Mouse (Mus musculus) cerebellum, postnatal 14 days (tissue): ENCODE measurements around the gene Lpar2.

ENCODE experiments used
- DNase-seq, 2 experiments: peaks; one replicate each; pipeline ENCODE4 v3.0.0; 2021; ENCODE audit warnings: mixed read lengths in 2 of 2

Gene Lpar2

DNA sequence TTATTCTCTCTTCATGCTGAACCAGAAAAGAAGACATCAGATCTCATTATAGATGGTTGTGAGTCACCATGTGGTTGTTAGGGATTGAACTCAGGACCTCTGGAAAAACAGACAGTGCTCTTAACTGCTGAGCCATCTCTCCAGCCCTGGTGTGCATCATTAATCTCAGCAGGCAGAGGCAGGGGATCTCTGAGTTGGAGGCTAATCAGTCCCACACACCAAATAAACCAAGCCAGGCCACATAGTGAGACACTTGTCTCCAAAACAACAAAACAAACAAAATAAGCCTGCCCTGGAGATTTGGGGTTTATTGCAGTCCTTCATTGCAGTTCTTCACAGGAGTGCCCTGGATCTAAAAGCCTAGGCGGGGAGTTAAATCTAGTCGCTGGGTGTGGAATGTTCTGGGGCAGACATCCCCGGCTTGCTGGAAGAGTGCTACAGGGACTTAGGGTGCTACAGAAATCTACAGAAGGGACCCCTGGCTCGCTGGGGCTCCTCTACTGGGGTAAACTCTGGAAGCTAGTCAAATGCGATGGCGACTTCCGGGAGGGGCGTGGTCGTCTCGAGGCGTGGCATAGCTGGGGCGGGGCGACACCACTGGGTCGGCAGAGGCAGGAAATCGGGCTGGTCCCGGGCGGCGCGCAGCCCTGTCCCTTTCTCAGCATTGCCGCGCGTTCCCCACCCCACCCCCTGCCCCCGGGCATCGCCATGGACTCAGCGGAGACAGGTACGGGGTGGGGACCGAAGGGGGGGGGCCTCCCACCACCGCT lies 13.9 kb upstream of the Lpar2 start, which contains the start of gene Gmip:
Gene Gmip, plus strand, starts transcription at position 586 of the 770 bp plus-strand sequence.
- DNase-seq, result peak; percentile 48 to 58

DNA sequence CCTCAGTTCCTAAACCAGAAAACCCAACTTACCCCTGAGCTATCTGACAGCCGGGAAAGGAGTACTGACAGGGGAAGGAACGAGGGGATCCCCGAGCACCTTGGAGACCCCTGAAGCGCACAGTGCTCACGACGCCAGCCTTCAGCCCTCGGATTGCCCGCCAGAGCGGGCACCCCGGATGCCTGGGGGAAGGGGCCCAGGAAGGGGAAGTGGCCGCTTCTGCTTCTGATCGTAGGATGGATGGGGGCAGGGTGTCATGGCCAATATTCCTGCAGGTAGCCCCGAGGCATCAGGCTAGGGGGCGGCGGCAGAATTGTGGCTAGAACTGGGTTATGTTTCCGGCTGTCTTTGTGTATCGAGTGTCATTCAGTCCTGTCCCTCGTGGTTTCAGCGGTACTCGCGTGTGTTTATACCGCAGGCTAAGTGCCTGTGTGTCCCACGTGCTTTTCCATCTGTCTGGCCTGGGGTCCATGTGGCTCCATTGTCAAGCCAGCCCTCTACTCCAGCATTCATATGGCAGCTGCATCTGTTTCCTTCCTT lies 13.3 kb upstream of the Lpar2 start:
- DNase-seq, result peak in 1 of 2 experiments; percentile 23

DNA sequence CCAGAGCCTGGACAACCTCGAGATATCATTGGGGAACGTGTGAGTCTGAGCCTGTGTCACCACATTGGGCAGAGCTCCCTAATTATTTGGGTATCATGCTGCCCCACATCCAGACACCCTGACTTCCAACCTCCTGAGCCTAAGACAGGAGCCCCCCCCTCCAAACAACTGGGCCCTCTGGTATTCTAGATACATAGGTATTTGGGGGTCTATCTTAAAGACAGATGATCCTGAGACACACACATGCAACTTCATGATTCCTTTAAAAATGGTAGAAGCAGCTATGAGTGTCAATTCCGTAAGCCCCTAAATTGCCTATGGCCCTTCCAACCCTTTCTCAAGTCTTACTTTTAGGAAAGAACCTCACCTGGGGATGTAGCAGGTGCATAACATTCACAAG lies 12.4 kb upstream of the Lpar2 start:
- no peak for DNase-seq

DNA sequence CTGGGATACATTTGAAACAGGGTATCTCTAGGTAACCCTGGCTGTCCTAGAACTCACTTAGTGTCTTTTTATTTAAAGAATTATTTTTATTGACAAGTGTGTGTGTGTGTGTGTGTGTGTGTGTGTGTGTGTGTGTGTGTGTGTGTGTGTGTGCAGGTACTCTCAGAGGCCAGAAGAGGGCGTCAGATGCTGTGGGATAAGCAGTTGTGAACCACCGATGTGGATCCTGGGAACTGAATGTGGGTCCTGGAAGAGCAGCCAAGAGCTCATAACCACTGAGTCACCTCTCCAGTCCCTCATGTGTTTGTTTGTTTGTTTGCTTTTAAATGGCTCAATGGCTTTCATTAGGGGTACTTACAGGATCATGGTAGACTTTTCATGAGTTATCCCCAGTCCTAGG lies 7.3 kb upstream of the Lpar2 start:
- DNase-seq, result no peak

DNA sequence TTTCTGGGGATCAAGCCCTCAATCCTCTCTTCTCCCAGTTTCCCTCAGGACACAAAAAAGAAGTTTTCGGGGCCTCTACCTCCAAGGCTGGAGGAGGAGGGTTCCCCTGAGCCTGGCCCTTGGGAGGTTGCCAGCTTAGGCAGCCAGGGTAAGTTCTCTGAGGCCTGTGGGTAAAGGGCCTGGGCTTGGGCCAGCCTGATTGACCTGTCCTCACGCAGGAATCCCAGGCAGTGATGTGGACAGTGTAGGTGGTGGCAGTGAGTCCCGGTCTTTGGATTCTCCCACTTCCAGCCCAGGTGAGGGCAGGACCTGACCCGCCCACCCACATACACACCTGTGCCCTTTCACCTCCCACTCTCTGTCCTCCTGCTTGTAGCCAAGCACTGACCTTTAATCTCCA lies 6.8 kb upstream of the Lpar2 start:
- DNase-seq, result no peak

DNA sequence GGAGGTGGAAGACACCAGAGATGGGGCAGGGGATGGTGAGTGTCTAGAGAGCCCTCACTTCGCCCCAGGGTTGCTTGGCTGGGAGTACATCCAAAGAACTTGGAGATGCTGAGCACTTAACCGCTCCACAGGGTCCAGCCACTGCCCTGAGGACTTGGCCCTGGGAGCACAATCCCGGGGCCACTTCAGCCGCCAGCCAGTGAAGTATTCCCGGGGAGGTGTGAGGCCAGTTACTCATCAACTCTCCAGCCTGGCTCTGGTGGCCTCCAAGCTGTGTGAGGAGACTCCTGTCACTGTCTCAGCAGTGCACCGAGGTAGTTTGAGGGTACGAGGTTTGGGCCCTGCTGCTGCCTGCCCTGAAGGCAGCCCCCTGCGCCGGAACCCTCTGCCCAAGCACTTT lies 1.8 kb upstream of the Lpar2 start:
- DNase-seq, result no peak

DNA sequence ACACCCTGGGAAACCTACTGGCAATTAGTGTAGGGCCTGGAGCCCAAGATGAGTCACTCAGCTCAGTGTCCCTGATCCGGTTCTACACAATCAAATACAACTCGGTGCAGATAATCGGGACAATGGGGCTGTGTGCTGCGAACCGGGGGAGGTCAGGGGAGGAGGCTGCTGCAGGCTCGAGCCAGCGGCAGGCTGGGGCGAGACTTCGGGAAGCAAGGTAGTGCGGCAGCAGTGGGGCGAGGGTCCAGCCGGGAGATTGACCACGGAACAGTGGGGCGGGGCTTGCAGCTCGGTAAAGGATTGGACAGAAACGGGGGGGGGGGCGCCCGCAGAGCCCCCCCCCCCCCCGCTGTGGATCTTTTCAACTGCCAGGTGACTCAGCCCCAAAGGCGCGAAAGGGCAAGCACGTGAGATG lies 251 bp upstream of the Lpar2 start:
- DNase-seq, result peak; percentile 52 to 62

DNA sequence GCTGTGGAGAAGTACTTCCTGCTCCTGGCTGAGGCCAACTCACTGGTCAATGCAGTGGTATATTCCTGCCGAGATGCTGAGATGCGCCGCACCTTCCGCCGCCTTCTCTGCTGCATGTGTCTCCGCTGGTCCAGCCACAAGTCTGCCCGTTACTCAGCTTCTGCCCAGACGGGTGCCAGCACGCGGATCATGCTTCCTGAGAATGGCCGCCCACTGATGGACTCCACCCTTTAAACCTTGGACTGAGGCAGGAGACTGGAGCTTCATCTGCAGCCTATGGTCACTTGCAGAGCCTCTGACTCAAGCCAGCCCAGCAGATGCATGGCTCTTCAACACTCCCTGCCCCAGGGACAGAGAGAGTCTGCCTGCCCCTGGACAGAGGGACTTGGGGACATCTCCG lies 4.1 kb downstream of the Lpar2 start:
- DNase-seq, result no peak

DNA sequence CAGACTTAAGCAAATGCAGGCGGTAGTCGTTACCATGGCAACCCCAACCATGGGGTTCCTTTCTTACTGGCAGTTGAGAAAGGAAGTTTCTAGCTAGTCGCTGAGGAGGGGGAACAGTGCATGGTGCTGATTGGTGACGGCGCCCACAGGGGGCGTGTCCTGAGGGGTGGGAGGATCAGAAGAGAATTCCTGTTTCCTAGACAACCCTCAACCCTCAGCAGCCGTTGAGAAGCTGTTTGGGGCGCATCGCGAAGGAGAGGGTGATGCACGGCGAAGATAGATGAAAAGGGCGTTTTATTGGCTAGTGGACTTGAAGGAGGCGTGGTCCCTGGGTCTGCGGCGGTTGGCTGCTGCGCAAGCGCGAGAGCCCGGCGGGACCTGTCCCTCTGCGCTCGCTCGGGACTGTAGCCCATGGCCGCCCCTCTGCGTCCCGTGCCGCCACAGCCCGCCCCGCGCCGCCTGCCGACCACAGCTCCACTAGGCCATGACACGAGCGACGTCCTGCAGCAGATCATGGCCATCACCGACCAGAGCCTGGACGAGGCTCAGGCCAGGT lies 10.1 kb downstream of the Lpar2 start, which contains the start of gene Pbx4:
Gene Pbx4, plus strand, starts transcription at position 194 of the 556 bp plus-strand sequence.
- peak; percentile 84 to 85 for DNase-seq

DNA sequence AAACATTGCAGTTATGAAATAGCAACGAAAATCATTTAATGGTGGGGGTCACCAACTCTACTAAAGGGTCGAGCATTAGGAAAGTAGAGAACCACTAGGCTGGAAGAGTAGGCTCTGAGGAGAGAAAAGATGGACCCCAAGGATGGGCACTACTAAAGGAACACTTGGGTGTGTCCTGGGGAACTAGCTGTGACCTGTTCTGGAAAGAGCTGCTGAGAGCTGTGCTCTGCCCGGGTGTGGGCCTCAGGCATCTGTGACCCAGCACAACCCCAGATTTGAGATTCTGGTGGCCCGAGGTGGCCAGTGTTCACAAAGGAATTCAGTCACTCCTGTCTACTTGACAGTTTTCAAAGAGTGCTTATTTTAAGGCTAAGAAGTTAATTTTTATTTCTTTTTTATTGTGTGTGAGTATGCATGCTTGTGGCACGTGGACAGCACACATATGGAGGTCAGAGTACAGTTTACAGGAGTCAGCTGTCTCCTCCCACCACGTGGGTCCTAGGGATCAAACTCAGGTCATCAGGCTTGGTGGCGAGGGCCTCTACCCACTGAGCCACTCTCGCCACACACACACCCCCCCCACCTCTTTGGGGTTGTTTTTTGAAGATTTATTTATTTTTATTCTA lies 14.9 kb downstream of the Lpar2 start:
- DNase-seq, result no peak

DNA sequence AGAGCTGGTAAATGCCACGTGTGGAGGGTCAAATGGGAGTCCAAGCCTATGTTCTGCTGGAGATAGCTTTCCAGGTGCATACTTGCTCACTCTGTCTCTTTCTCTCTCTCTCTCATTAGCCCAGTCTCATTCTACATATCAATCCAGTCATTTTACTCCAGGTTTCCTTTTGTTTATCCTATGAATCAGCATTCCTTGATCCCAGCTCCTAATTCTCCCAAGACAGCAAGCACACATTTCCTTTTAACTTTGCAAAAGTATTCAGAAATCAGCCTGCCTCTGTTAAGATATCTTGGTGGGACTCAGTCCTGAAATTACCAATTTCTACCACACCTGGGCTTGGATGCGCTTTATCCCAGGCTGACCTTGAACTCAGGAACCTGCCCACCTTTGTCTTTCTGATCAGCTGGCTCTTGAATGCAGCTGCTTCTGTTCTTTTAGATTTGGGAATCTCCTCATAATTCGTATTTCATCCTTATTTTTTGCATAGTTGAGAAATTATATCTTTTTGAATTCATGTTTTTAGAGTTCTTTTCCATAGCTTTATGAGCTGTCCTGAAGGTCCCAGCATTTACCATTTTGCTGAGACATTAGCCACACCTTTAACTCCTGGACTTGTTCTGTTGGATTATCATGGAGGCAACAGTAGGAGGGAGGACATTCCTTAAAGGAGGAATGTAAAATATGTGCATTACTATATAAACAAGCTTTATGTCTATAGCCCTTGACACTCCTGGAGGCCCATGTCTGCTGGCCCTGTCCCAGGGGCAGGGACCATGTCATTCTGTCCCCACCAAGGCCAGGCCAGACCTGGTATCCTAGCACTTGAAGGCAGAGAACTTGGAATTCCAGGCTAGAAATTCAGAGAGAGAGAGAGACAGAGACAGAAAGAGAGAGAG lies 25.2 kb downstream of the Lpar2 start:
- no peak for DNase-seq

DNA sequence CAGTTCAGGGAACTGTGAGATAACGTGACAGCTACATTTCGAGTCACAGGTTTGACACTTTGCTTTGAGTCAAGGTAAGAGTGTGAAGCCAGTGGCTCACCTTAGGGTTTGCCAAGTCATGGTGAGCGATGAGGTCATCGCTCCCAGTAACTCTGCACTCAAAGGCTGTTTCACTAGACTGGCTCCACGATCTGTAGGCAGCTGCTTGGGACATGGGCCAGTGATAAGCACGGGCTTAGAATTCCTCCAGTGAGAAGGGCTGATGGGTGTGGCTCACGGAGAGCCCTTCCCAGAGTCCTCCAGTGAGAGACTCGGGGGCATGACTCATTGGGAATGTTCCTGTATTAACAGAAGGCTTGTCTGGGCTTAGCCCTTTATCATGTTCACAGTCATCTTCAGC lies 26.7 kb downstream of the Lpar2 start:
- DNase-seq, result no peak

DNA sequence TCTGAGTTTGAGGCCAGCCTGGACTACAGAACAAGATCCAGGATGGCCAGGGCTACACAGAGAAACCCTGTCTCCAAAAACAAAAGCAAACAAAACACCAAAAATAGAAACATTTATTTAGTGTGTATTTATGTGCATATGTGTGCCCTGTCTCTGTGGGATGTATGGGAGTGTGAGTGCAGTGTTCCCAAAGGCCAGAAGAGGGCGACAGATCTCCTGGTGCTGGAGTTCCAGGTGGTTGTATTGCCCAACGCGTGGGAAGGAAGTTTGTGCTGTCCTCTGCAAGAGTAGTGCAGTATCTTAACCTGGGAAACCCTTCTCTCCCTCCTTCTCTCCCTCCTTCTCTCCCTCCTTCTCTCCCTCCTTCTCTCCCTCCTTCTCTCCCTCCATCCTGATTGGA lies 27.7 kb downstream of the Lpar2 start:
- DNase-seq, result no peak

DNA sequence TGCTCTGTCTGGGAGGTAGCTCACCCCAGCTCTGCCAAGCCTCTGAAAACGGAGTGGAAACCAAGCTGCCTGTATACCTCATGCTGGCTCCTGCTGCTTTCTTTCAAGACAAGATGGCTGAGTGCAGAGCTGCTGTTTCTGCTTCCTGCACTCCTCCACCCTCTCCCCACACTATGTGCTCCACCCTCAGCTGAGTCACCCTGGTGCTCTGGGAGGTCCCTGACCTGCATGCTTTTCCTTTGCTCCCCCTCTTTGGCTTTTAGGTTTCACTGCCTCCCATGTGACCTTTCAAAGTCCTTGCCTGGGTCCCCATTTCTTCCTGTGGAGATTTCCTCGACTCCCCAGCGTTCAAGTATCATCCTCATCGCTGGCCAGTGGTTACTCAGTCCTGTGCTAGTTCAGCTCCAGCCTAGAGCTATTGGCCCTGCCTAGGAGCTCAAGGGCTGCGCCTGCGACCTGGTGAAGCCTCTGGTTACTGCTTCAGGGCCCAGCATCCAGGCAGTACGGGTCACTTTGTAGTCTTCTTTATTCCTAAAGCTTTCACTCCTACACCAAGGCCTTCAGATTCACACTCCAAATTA lies 28.8 kb downstream of the Lpar2 start:
- DNase-seq, result no peak

DNA sequence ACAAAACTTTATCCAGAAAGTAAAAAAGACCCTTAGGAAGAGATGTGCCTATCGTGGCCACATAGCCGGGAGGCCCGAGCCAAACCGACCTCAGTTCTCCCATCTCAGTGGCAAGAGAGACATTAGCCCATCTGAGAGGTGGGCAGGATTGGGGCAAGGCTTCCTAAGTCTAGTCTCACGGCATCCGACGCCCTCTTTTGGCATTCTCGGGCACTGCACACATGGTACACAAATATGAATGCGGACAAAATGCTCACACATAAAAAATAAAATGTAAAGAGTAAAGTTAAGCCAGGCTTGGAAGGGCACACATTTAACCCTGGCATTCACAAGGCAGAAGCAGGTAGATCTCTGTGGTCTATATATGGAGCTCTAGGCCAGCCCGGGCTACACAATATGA lies 31.6 kb downstream of the Lpar2 start:
- DNase-seq, result no peak

DNA sequence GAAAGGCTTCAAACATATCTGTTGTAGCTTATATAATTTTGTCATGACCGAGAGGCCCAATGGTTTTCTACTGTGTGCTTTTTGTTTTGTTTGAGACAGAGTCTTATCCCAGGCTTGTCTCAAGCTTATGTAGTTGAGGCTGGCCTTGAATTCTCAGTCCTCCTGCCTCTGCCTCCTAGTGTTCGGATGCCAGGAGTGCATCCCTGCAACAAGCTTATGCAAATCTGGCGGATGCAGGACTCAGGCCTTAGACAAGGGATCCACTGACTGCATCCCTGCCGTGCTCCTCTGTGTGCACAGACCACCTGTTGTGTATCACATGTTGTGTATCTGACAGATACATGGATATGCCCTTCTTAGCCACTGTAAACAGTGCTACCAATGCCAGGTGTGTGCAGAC lies 38.6 kb downstream of the Lpar2 start:
- DNase-seq, result no peak

DNA sequence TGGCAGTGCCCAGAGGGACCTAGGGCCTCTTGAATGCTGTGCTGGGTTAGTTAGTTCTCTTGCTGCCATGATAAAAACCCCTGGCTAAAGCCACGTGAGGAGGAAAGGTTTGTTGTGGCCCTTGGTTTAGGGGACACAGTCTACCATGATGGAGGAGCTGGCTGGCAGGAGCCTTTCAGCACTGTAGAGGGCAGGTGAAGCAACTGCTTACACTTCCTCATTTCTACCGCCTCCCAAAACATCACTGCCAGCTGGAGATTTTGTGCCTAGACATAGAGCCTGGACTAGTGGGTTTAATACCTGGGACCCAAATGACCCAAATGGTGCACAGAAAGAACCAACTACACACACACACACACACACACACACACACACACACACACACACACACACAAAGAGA lies 39.0 kb downstream of the Lpar2 start:
- DNase-seq, result no peak

DNA sequence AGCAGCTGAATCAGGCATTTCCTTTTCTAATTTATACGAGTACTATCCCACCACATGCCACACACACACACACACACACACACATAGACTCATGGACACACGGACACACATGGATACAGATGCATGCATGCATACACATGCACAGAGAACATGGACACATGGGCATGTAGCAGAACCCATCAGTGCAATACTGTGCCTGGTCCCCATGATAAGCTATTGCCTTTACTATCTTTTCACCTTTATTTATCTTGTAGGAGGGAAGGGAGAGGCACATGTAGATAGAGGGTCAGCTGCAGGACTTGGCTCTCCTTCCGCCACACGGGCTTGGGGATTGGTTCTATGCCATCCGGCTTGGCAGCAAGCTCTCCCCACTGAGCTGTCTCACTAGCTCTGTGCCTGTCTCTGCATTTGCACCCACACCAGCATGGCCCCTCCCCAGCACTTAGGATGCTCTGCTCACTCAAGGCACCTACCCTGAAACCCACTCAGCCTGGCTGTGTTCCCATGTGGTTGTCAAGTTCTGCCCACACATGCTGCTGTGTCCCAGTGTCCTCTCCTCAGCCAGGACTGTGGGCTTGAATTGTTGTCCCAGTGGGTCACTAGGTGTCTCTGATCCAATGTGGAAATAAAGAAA lies 41.3 kb downstream of the Lpar2 start:
- peak; percentile 69 to 72 for DNase-seq

DNA sequence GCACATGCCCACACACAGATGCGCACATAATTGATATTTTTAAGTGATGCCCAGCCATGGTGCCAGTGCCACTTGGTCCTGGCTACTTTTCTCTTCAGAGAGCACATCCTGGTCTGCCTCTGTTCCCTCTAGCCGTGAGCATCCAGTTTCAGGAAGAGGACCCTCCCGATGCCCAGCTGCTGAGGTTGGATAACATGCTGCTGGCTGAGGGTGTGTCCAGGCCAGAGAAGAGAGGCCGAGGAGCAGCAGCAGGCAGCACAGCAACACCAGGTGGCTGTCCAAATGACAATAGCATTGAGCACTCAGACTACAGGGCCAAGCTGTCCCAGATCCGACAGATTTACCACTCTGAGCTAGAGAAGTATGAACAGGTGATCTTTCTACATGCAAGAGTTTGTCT lies 42.0 kb downstream of the Lpar2 start:
- no peak for DNase-seq

DNA sequence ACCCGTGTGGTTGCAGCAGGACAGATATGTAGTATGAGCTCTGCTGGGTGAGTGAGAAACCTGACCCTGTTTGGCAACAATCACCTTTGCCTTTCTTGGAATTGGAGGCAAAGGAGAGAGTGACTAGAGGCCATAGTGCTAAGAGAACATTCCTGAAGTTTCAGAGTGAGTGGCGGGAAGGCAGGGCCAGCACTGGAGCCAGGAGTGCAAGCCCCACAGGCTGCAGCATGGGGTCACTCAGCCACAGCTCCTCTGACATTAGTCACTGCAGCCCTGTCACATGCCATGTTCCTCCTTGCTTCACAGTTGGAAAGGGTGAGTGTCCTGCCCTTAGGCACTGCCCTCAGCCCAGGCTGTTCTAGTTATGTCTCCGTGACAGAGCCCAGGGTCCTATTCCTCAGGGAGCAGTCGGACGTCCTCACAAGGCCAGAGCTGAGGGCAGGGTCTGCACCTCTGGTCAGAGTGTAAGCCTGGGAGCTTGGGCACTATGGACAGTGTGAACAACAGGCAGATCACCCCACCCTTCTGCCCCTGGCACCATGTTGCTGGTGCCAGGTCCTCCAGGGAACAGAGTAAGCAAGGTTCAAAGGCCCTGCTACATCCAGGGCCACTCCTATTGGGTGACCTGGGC lies 45.6 kb downstream of the Lpar2 start:
- DNase-seq, result no peak

DNA sequence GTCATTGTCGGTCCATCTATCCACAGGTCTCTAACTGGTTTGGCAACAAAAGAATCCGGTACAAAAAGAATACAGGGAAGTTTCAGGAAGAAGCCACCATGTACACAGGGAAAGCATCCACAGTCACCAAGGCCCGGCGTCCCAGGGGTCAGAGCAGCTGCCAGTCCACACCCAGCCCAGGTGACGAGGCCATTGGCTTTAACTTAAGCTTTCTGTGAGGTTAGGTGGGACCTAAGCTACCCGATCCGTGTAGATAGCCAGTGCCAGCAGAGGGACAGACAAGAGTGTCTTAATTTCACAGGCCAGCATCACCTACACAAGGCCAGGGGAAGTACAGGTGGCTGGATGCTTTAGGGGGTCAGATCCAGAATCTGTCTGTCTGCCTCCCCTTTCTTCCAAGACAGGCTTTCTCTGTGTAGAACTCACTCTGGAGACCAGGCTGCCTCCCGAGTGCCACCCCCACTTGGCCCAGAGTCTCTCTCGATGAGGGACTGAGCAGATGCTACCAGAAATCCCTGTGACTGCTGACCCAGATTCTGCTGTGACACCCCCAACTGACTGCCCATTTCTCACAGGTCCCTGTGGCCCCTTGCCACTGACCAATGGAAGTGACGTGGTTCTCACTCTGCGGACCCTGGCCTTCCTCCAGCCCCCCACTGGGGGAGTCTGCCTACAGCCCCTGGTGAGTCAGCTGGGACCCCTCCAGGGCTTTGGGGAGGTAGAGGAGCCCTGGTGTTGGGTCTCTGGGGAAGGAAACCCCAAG lies 48.0 kb downstream of the Lpar2 start:
- peak; percentile 61 to 76 for DNase-seq
